Mouse (Mus musculus): ENCODE results near the gene Wbp2nl. TPM values are rescaled to one million over a fixed set of nuclear protein-coding genes. Genes with fewer than 3 reads are reported as not detected.
"Not testable (repeated sequence)": the region's sequence is repeated elsewhere in the genome, so short reads cannot be mapped to it uniquely, and the experiment has no call there.

The Wbp2nl gene
- total RNA-seq, 2 experiments from 2014 or later: not detected

GRCm38 (mm10) chr15:82345820-82346470, 47.2 kb downstream of the Wbp2nl start:
- intact Hi-C loops (cut with DNase I): no loop called here
- peak; percentile 99 to 100 for DNase-seq (ENCODE audit: low spot score in 2 of 2)

GRCm38 (mm10) chr15:82346580-82347302, 48.0 kb downstream of the Wbp2nl start:
- DNase-seq (ENCODE audit: low spot score in 2 of 2): no peak
- intact Hi-C loops (cut with DNase I): no loop called here

- intact Hi-C loops (cut with DNase I): no loop called here
- DNase-seq (ENCODE audit: low spot score in 2 of 2): no peak
Observed at GRCm38 (mm10) chr15:82347303-82347676, 48.5 kb downstream of the Wbp2nl start.

- intact Hi-C loops (cut with DNase I): no loop called here
- no peak for DNase-seq (ENCODE audit: low spot score in 2 of 2)
Observed at GRCm38 (mm10) chr15:82347852-82348251, 49.1 kb downstream of the Wbp2nl start.

GRCm38 (mm10) chr15:82348258-82348998, 49.7 kb downstream of the Wbp2nl start:
- no peak for DNase-seq (ENCODE audit: low spot score in 2 of 2)
- intact Hi-C loops (cut with DNase I): no loop called here

GRCm38 (mm10) chr15:82348999-82349341, 50.2 kb downstream of the Wbp2nl start:
- DNase-seq (ENCODE audit: low spot score in 2 of 2): no peak
- intact Hi-C loops (cut with DNase I): no loop called here

GRCm38 (mm10) chr15:82350349-82350748, 51.6 kb downstream of the Wbp2nl start:
- intact Hi-C loops (cut with DNase I): loop anchor here (10.0 kb wide), 1 partner anchor 794 kb away; the partner anchor contains the start of gene Poldip3

GRCm38 (mm10) chr15:82351480-82351879, 52.7 kb downstream of the Wbp2nl start:
- no peak for DNase-seq (ENCODE audit: low spot score in 2 of 2)
- intact Hi-C loops (cut with DNase I): loop anchor here (10.0 kb wide), 1 partner anchor 793 kb away; the partner anchor contains the start of gene Poldip3

More at GRCm38 (mm10) chr15:82350349-82350748, 51.6 kb downstream of the Wbp2nl start:
- no peak for DNase-seq (ENCODE audit: low spot score in 2 of 2)

GRCm38 (mm10) chr15:82353078-82353744, 54.5 kb downstream of the Wbp2nl start:
- peak in 1 of 2 experiments; percentile 15 for DNase-seq (ENCODE audit: low spot score in 2 of 2)

GRCm38 (mm10) chr15:82353745-82354113, 55.0 kb downstream of the Wbp2nl start:
- no peak for DNase-seq (ENCODE audit: low spot score in 2 of 2)
- intact Hi-C loops (cut with DNase I): loop anchor here (1.0 to 10.0 kb wide), 3 partner anchors 23 to 791 kb away; partner anchors contain the start of gene Poldip3

More at GRCm38 (mm10) chr15:82353078-82353744, 54.5 kb downstream of the Wbp2nl start:
- intact Hi-C loops (cut with DNase I): loop anchor here (10.0 kb wide), 1 partner anchor 792 kb away; the partner anchor contains the start of gene Poldip3

GRCm38 (mm10) chr15:82354126-82354945, 55.6 kb downstream of the Wbp2nl start, which contains the start of gene Ndufa6:
TSS of gene Ndufa6 (minus strand) at chr15:82354322.
- intact Hi-C loops (cut with DNase I): loop anchor here (1.0 to 10.0 kb wide), 3 partner anchors 22 to 790 kb away; partner anchors contain the start of gene Poldip3
- peak; percentile 96 to 98 for DNase-seq (ENCODE audit: low spot score in 2 of 2)

GRCm38 (mm10) chr15:82358431-82359260, 59.9 kb downstream of the Wbp2nl start:
- DNase-seq (ENCODE audit: low spot score in 2 of 2): no peak
- intact Hi-C loops (cut with DNase I): loop anchor here (10.0 kb wide), 1 partner anchor 786 kb away; the partner anchor contains the start of gene Poldip3

GRCm38 (mm10) chr15:82361459-82362018, 62.8 kb downstream of the Wbp2nl start:
- intact Hi-C loops (cut with DNase I): no loop called here
- no peak for DNase-seq (ENCODE audit: low spot score in 2 of 2)

GRCm38 (mm10) chr15:82362234-82362633, 63.5 kb downstream of the Wbp2nl start:
- intact Hi-C loops (cut with DNase I): no loop called here
- DNase-seq (ENCODE audit: low spot score in 2 of 2): no peak

GRCm38 (mm10) chr15:82363801-82364200, 65.0 kb downstream of the Wbp2nl start:
- DNase-seq (ENCODE audit: low spot score in 2 of 2): not testable (repeated sequence)

More at GRCm38 (mm10) chr15:82363801-82364200, 65.0 kb downstream of the Wbp2nl start:
- intact Hi-C loops (cut with DNase I): not testable (repeated sequence)

Data from left cerebral cortex, postnatal 25 days (tissue).